Mouse (Mus musculus) CH12.LX (cell line): Measurements from ENCODE around the gene Gm21962.

Experiments used
- CTCF ChIP-seq, 2 experiments: IDR thresholded peaks in 1 of 2; conservative IDR thresholded peaks in 1 of 2; 2 replicates each; pipeline ENCODE4 v1.5.1; 2011 to 2012; ENCODE audit warnings: low read depth in 2 of 2, low read length in 2 of 2, improper control_type of control experiment in 1 of 2, inconsistent platforms in 1 of 2, mild to moderate bottlenecking in 1 of 2, moderate library complexity in 1 of 2
- E2F4 ChIP-seq: IDR thresholded peaks from 2 replicates; pipeline ENCODE4 v1.6.1; 2011; ENCODE audit warnings: low read depth, low read length, improper control_type of control experiment; ENCODE audit not compliant: insufficient replicate concordance
- ETS1 ChIP-seq: conservative IDR thresholded peaks from 2 replicates; pipeline ENCODE4 v1.6.1; 2012; ENCODE audit warnings: low read depth, mild to moderate bottlenecking, inconsistent platforms, low read length, improper control_type of control experiment, moderate library complexity
- IRF4 ChIP-seq: IDR thresholded peaks from 2 replicates; pipeline ENCODE4 v1.6.1; 2014; ENCODE audit warnings: low read depth, mild to moderate bottlenecking, inconsistent platforms, low read length, improper control_type of control experiment
- MAX ChIP-seq: IDR thresholded peaks from 2 replicates; pipeline ENCODE4 v1.6.1; 2011; ENCODE audit warnings: low read length, improper control_type of control experiment
- MYC ChIP-seq: IDR thresholded peaks from 2 replicates; pipeline ENCODE4 v1.6.1; 2011; ENCODE audit warnings: low read depth, mild to moderate bottlenecking, improper control_type of control experiment, low read length
- NELFE ChIP-seq: IDR thresholded peaks from 2 replicates; pipeline ENCODE4 v1.6.1; 2011; ENCODE audit warnings: low read depth, low read length, improper control_type of control experiment
- POLR2A ChIP-seq: IDR thresholded peaks from 2 replicates; pipeline ENCODE4 v1.6.1; 2011; ENCODE audit warnings: low read depth, mild to moderate bottlenecking, improper control_type of control experiment, low read length
- SMC3 ChIP-seq: IDR thresholded peaks from 2 replicates; pipeline ENCODE4 v1.6.1; 2011; ENCODE audit warnings: low read depth, low read length, improper control_type of control experiment
- USF2 ChIP-seq: conservative IDR thresholded peaks from 2 replicates; pipeline ENCODE4 v1.6.1; 2011; ENCODE audit warnings: low read depth, low read length, improper control_type of control experiment
- ZKSCAN1 ChIP-seq: IDR thresholded peaks from 2 replicates; pipeline ENCODE4 v1.6.1; 2012; ENCODE audit warnings: low read depth, inconsistent platforms, low read length, improper control_type of control experiment, borderline replicate concordance

DNA sequence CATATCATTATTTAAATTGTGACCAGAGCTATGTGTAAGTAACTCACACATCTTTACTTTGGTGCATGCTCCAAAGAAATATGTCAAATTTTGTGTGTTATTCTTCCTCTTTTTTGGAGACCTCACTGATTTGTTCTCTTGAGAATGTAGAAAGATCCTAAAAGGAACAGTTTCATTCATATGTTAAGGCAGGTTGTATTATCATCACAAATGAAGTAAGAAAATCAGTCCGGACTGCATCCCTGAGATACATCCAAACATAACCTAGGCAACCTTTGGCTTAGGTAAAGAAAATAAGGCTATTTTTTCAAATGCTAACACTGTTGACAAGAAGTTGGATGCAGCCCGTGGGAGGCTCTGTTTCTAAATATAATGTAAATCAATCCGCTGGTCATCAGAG is 28.8 kb upstream of the Gm21962 start:
- TF ChIP-seq SMC3, result no peak
- TF ChIP-seq CTCF (conservative IDR thresholded peaks at IDR 0.05 in 1 of 2, IDR thresholded peaks at IDR 0.05 in 1 of 2; ENCODE audit: low read depth in 2 of 2, low read length in 2 of 2), result no peak
- no peak for TF ChIP-seq ETS1
- TF ChIP-seq ZKSCAN1, result no peak
- TF ChIP-seq USF2, result no peak
- TF ChIP-seq E2F4, result no peak
- no peak for TF ChIP-seq NELFE
- TF ChIP-seq POLR2A, result no peak
- TF ChIP-seq MAX, result no peak
- TF ChIP-seq IRF4, result no peak
- no peak for TF ChIP-seq MYC
